Mouse (Mus musculus) hindbrain, embryonic 15.5 days (tissue): ENCODE data around the gene Slc9a3r2. TPM values are rescaled to one million over a fixed set of nuclear protein-coding genes. Genes with fewer than 3 reads are reported as not detected.

Experiments
- ATAC-seq: fragments of 200-750 bp; cut with Nextera tagmentation; 2 replicates; pipeline ENCODE4 v1.8.0; 2017; ENCODE audit warnings: low read depth, moderate number of reproducible peaks, moderate TSS enrichment; ENCODE audit not compliant: low FRiP score
- H3K27ac ChIP-seq: fragments of 300-500 bp; sonication (generic); replicated peaks from 2 replicates; pipeline ENCODE4 v1.5.1; 2015; ENCODE audit warnings: mild to moderate bottlenecking, inconsistent platforms
- H3K27me3 ChIP-seq: fragments of 300-500 bp; sonication (generic); 2 replicates; pipeline ENCODE4 v1.6.1; 2015; ENCODE audit warnings: control low read depth, inconsistent platforms
- H3K36me3 ChIP-seq: fragments of 300-500 bp; sonication (generic); 2 replicates; pipeline ENCODE4 v1.6.1; 2015; ENCODE audit warnings: control low read depth, inconsistent platforms
- H3K4me1 ChIP-seq: fragments of 300-500 bp; sonication (generic); replicated peaks from 2 replicates; pipeline ENCODE4 v1.6.1; 2015; ENCODE audit warnings: control low read depth, inconsistent platforms
- H3K4me2 ChIP-seq: fragments of 300-500 bp; sonication (generic); 2 replicates; pipeline ENCODE4 v1.6.1; 2015; ENCODE audit warnings: moderate library complexity, mild to moderate bottlenecking, inconsistent platforms
- H3K4me3 ChIP-seq: fragments of 300-500 bp; sonication (generic); 2 replicates; pipeline ENCODE4 v1.5.1; 2015; ENCODE audit warnings: mild to moderate bottlenecking, inconsistent platforms
- H3K9ac ChIP-seq: fragments of 300-500 bp; sonication (generic); 2 replicates; pipeline ENCODE4 v1.6.1; 2015; ENCODE audit warnings: inconsistent platforms
- H3K9me3 ChIP-seq: fragments of 300-500 bp; sonication (generic); 2 replicates; pipeline ENCODE4 v1.6.1; 2016; ENCODE audit warnings: control low read depth, inconsistent platforms
- whole genome bisulfite sequencing: fragments of 180-500 bp; shearing (Covaris S2); methylation state at CpG from one replicate; pipeline ENCODE4 v1.1.7; 2015; 5-methylcytosine and 5-hydroxymethylcytosine counted together
- microRNA-seq: library from miRNA; unstranded; fragments of <30 nt; microRNA quantifications from one replicate; pipeline ENCODE4, GENCODE M21; 2016
- polyA plus RNA-seq: library from polyadenylated mRNA; unstranded; fragments of >200 nt; fragmentation: Nextera tagmentation; extraction: Ambion mirVana; gene quantifications from 2 replicates; pipeline ENCODE4 v1.2.1, GENCODE M21; 2015

Slc9a3r2 gene
- polyA plus RNA-seq, 1 experiment from 2014 or later, result 57.0 TPM

DNA sequence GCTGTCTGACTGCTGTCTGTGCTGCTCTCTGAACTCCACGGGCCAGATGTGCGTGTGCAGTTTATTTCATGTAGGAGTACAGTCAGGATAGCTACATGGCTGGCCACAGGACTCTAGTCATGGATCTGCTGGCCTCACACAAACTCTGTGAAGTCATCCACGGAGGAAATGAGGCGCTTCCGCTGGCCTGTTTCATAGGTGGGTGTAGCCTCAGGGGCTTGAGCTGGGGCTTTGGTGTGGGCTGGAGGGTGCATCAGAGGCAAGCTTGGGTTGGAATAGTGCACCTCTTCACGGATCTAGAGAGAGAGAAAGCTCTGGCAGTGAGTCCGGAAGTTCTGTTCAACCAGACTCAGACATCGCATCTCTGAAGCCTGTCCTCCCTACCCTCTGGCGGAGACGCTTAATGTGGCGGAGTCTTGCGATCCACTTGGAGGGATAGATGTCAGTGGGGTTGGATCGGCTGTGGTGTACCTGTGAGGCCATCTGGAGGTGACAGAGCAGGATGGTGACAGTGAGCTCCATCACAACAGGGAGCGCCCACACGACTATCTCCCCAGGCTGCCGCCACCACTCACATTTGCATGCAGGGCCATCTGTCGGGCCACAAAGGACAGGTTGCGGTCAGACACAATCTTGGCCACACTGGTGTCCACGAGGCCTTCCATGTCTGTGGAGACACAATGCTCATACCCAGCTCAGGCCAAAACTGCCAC is 53.5 kb downstream of the Slc9a3r2 start:
- H3K4me3 ChIP-seq, result no peak overlapping the region
- ATAC-seq, result no peak
- H3K27ac ChIP-seq, result no peak overlapping the region
- H3K36me3 ChIP-seq, result peaks cover 94% of the 10 kb centered on the region
- no peaks in the 10 kb centered on the region for H3K27me3 ChIP-seq
- WGBS, result 89% methylated on average over 19 of the region's 19 CpGs
- H3K4me1 ChIP-seq, result no peaks in the 10 kb centered on the region
- no peaks in the 10 kb centered on the region for H3K9me3 ChIP-seq
- no peak overlapping the region for H3K4me2 ChIP-seq
- no peak overlapping the region for H3K9ac ChIP-seq

GRCm38 (mm10) chr17:24596073-24596466 is 54.1 kb downstream of the Slc9a3r2 start:
- Histone ChIP-seq H3K4me3 (no peak overlapping the region), H3K9me3 (no peaks in the 10 kb centered on the region), H3K27me3 (no peaks in the 10 kb centered on the region), H3K9ac (no peak overlapping the region), H3K4me2 (no peak overlapping the region), H3K36me3 (peaks cover 94% of the 10 kb centered on the region), H3K27ac (no peak overlapping the region), H3K4me1 (no peaks in the 10 kb centered on the region)
- 88% methylated on average over 5 of the region's 5 CpGs for WGBS
- ATAC-seq, result no peak

- H3K36me3 ChIP-seq, result peaks cover 95% of the 10 kb centered on the region
- H3K9ac ChIP-seq, result no peak overlapping the region
- H3K27me3 ChIP-seq, result no peaks in the 10 kb centered on the region
- H3K4me3 ChIP-seq, result no peak overlapping the region
- H3K27ac ChIP-seq, result no peak overlapping the region; the same call in 1 of the 2 replicates
- no peaks in the 10 kb centered on the region for H3K9me3 ChIP-seq
- H3K4me2 ChIP-seq, result no peak overlapping the region
- ATAC-seq, result no peak
- WGBS, result 78% methylated on average over 17 of the region's 17 CpGs
- no peaks in the 10 kb centered on the region for H3K4me1 ChIP-seq
Observed at GRCm38 (mm10) chr17:24595126-24596072, 54.7 kb downstream of the Slc9a3r2 start.

GRCm38 (mm10) chr17:24593992-24594890 is 55.9 kb downstream of the Slc9a3r2 start:
- WGBS, result 93% methylated on average over 26 of the region's 26 CpGs
- no peaks in the 10 kb centered on the region for H3K9me3 ChIP-seq
- no peaks in the 10 kb centered on the region for H3K27me3 ChIP-seq
- H3K27ac ChIP-seq, result no peak overlapping the region
- H3K4me1 ChIP-seq, result no peaks in the 10 kb centered on the region
- no peak for ATAC-seq
- H3K4me3 ChIP-seq, result no peak overlapping the region
- peaks cover 89% of the 10 kb centered on the region for H3K36me3 ChIP-seq
- no peak overlapping the region for H3K9ac ChIP-seq
- no peak overlapping the region for H3K4me2 ChIP-seq

- peaks cover 84% of the 10 kb centered on the region for H3K36me3 ChIP-seq
- 83% methylated on average over 5 of the region's 5 CpGs for WGBS
- no peak overlapping the region for H3K9ac ChIP-seq
- no peak overlapping the region for H3K4me2 ChIP-seq
- no peak overlapping the region for H3K4me3 ChIP-seq
- H3K4me1 ChIP-seq, result no peaks in the 10 kb centered on the region
- no peaks in the 10 kb centered on the region for H3K27me3 ChIP-seq
- ATAC-seq, result no peak; the same call in 1 of the 2 replicates
- H3K9me3 ChIP-seq, result no peaks in the 10 kb centered on the region
- no peak overlapping the region for H3K27ac ChIP-seq
Observed at GRCm38 (mm10) chr17:24593248-24593647, 56.9 kb downstream of the Slc9a3r2 start.

DNA sequence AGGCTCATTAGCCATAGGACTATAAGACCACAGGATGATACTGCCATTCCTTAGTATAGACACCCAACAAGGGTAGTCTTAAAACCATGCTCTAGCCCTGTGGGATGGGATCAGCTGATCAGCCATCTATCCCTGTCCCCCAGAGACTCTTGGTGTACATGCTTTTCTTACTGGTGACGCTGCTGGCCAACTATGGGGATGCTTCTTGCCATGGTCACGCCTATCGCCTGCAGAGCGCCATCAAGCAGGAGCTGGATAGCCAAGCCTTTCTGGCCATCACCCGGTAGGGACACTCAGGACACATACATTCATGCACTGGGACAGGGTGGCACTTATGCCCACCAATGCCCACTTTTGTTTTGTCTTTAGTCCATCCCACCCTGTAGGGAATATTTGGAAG is 58.4 kb downstream of the Slc9a3r2 start:
- Histone ChIP-seq H3K27me3 (no peaks in the 10 kb centered on the region), H3K4me2 (no peak overlapping the region), H3K27ac (no peak overlapping the region), H3K4me3 (no peak overlapping the region), H3K9me3 (no peaks in the 10 kb centered on the region), H3K9ac (no peak overlapping the region), H3K4me1 (no peaks in the 10 kb centered on the region), H3K36me3 (peaks cover 84% of the 10 kb centered on the region)
- no peak for ATAC-seq
- WGBS, result 96% methylated on average over 5 of the region's 5 CpGs

GRCm38 (mm10) chr17:24590943-24591342 is 59.2 kb downstream of the Slc9a3r2 start:
- Histone ChIP-seq H3K4me2 (no peak overlapping the region), H3K27me3 (no peaks in the 10 kb centered on the region), H3K9me3 (no peaks in the 10 kb centered on the region), H3K27ac (no peak overlapping the region), H3K4me3 (no peak overlapping the region), H3K9ac (no peak overlapping the region), H3K4me1 (no peaks in the 10 kb centered on the region), H3K36me3 (peaks cover 84% of the 10 kb centered on the region)
- 81% methylated on average over 3 of the region's 3 CpGs for WGBS
- ATAC-seq, result no peak

Small RNA genes lying within 50 kb of the gene (microRNA-seq; reads per million reads assigned to microRNA genes)
- 0.65 reads per million for gene Gm24589

Other genes with a start within 250 kb of the Slc9a3r2 start
- 301 and 335 TPM in 2 replicates for gene Rnps1, start 235.8 kb downstream of the Slc9a3r2 start, polyA plus RNA-seq
- gene Eci1, start 223.7 kb downstream of the Slc9a3r2 start, polyA plus RNA-seq, result 48.0 and 51.5 TPM in 2 replicates
- gene Dnase1l2, start 207.2 kb downstream of the Slc9a3r2 start, polyA plus RNA-seq, result 6.8 and 7.2 TPM in 2 replicates
- gene E4f1, start 180.0 kb downstream of the Slc9a3r2 start, polyA plus RNA-seq, result 46.7 and 50.5 TPM in 2 replicates
- 72.6 and 75.6 TPM in 2 replicates for gene Pgp, start 179.9 kb downstream of the Slc9a3r2 start, polyA plus RNA-seq
- 0.34 and 0.77 TPM in 2 replicates for gene Bricd5, start 176.4 kb downstream of the Slc9a3r2 start, polyA plus RNA-seq
- gene Mlst8, start 171.2 kb downstream of the Slc9a3r2 start, polyA plus RNA-seq, result 35.4 and 36.0 TPM in 2 replicates
- 51.4 and 55.0 TPM in 2 replicates for gene Caskin1, start 161.7 kb downstream of the Slc9a3r2 start, polyA plus RNA-seq
- 88.7 and 91.0 TPM in 2 replicates for gene Traf7, start 122.4 kb downstream of the Slc9a3r2 start, polyA plus RNA-seq
- 6.3 and 8.2 TPM in 2 replicates for gene Rab26, start 116.1 kb downstream of the Slc9a3r2 start, polyA plus RNA-seq
- 22.6 and 30.3 TPM in 2 replicates for gene Pkd1, start 100.5 kb downstream of the Slc9a3r2 start, polyA plus RNA-seq
- gene Tsc2, start 17.7 kb downstream of the Slc9a3r2 start, polyA plus RNA-seq, result 71.7 and 81.0 TPM in 2 replicates
- 11.4 and 11.6 TPM in 2 replicates for gene Nthl1, start 17.6 kb downstream of the Slc9a3r2 start, polyA plus RNA-seq
- 0.31 and 0.54 TPM in 2 replicates for gene Npw, start 8.1 kb upstream of the Slc9a3r2 start, polyA plus RNA-seq
- 20.6 and 24.5 TPM in 2 replicates for gene Zfp598, start 19.4 kb upstream of the Slc9a3r2 start, polyA plus RNA-seq
- gene Syngr3, start 39.6 kb upstream of the Slc9a3r2 start, polyA plus RNA-seq, result 234 and 241 TPM in 2 replicates
- gene Gfer, start 45.8 kb upstream of the Slc9a3r2 start, polyA plus RNA-seq, result 36.5 and 36.6 TPM in 2 replicates
- 1.5 and 2.3 TPM in 2 replicates for gene Noxo1, start 45.9 kb upstream of the Slc9a3r2 start, polyA plus RNA-seq
- gene Tbl3, start 57.3 kb upstream of the Slc9a3r2 start, polyA plus RNA-seq, result 64.2 and 64.9 TPM in 2 replicates
- not detected in 2 replicates for gene Rnf151, start 67.7 kb upstream of the Slc9a3r2 start, polyA plus RNA-seq
- 753 and 774 TPM in 2 replicates for gene Rps2, start 67.8 kb upstream of the Slc9a3r2 start, polyA plus RNA-seq
- gene Ndufb10, start 74.2 kb upstream of the Slc9a3r2 start, polyA plus RNA-seq, result 290 TPM in 2 replicates
- gene Rpl3l, start 77.5 kb upstream of the Slc9a3r2 start, polyA plus RNA-seq, result 0.22 TPM in 1 of 2 replicates, not detected in the other
- gene Msrb1, start 86.3 kb upstream of the Slc9a3r2 start, polyA plus RNA-seq, result 19.4 and 20.8 TPM in 2 replicates
- gene Hs3st6, start 102.7 kb upstream of the Slc9a3r2 start, polyA plus RNA-seq, result 0.30 and 0.33 TPM in 2 replicates
- not detected in 2 replicates for gene Meiob, start 154.0 kb upstream of the Slc9a3r2 start, polyA plus RNA-seq
- 71.8 and 72.1 TPM in 2 replicates for gene Hagh, start 189.8 kb upstream of the Slc9a3r2 start, polyA plus RNA-seq
- 20.5 and 20.7 TPM in 2 replicates for gene Fahd1, start 200.0 kb upstream of the Slc9a3r2 start, polyA plus RNA-seq
- gene Igfals, start 215.7 kb upstream of the Slc9a3r2 start, polyA plus RNA-seq, result 0.12 and 0.24 TPM in 2 replicates
- 62.7 and 65.2 TPM in 2 replicates for gene Nubp2, start 236.0 kb upstream of the Slc9a3r2 start, polyA plus RNA-seq
- 78.5 and 87.6 TPM in 2 replicates for gene Spsb3, start 236.3 kb upstream of the Slc9a3r2 start, polyA plus RNA-seq
- gene Eme2, start 244.8 kb upstream of the Slc9a3r2 start, polyA plus RNA-seq, result 27.0 and 30.5 TPM in 2 replicates
- 80.1 and 82.3 TPM in 2 replicates for gene Mrps34, start 244.8 kb upstream of the Slc9a3r2 start, polyA plus RNA-seq
- gene Nme3, start 246.2 kb upstream of the Slc9a3r2 start, polyA plus RNA-seq, result 81.6 and 85.5 TPM in 2 replicates